Mouse (Mus musculus) cortical plate, adult 2 months (tissue): ENCODE measurements around the gene Sult1a1. TPM values are rescaled to one million over a fixed set of nuclear protein-coding genes. Genes with fewer than 3 reads are reported as not detected.
A peak's percentile ranks its signal among the peaks of the same experiment; 100 is the strongest.

Experiments used
- H3K27ac ChIP-seq: fragments of 200-500 bp; 2 replicates; pipeline ENCODE4 v1.5.1; 2012; ENCODE audit warnings: low read length, control low read depth, inconsistent platforms; ENCODE audit not compliant: insufficient read depth
- H3K4me1 ChIP-seq: fragments of 200-500 bp; 2 replicates; pipeline ENCODE4 v1.6.1; 2011; ENCODE audit warnings: low read length; ENCODE audit not compliant: control insufficient read depth, insufficient read depth
- H3K4me3 ChIP-seq: fragments of 200-500 bp; 2 replicates; pipeline ENCODE4 v1.5.1; 2011; ENCODE audit warnings: mild to moderate bottlenecking, low read length, control low read depth; ENCODE audit not compliant: insufficient read depth
- CTCF ChIP-seq: fragments of 200-500 bp; IDR thresholded peaks from 2 replicates; pipeline ENCODE4 v1.5.1; 2011; ENCODE audit warnings: mild to moderate bottlenecking, control low read depth, low read length; ENCODE audit not compliant: insufficient read depth; ENCODE audit errors: extremely low read depth
- POLR2A ChIP-seq: fragments of 200-500 bp; IDR thresholded peaks from 2 replicates; pipeline ENCODE4 v1.6.1; 2011; ENCODE audit warnings: mild to moderate bottlenecking, low read length, control low read depth; ENCODE audit not compliant: insufficient read depth; ENCODE audit errors: extremely low read depth
- polyA plus RNA-seq: library from polyadenylated mRNA; depleted of rRNA; stranded (reverse); fragments of >200 nt; gene quantifications from 2 replicates; pipeline ENCODE4 v1.2.3, GENCODE M21; 2012; rRNA removed

The Sult1a1 gene
- 14.1 and 16.5 TPM in 2 replicates for polyA plus RNA-seq

DNA sequence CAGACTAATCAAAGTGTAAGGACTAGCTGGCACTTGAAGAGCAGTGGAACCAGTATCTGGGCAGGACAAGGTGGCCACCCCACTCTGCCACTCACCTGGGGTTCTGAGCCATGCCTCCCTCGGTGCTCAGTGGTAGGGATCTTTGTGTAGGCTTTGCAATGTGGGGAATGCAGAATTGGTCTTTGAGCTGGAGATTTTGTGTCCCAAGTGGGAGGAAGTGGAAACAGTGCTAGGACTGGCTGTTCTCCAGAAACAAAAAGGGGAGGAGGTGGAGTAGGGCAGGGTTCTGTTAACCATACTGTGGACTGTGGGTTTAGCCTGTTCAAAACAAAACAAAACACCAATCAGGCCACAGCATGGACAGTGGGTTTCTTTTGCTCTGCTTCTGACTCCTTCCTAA is at the start of gene Sult1a1:
Gene Sult1a1, minus strand, starts transcription at position 226 of the 400 bp plus-strand sequence.
- TF ChIP-seq CTCF (no peak), POLR2A (peak; percentile 60)
- Histone ChIP-seq H3K4me3 (peak within 1 kb of the TSS; percentile 10), H3K4me1 (peaks cover 3% of the 10 kb centered on the region), H3K27ac (peak within 1 kb of the TSS; percentile 49)

- Histone ChIP-seq H3K4me3 (no peak overlapping the region), H3K4me1 (no peaks in the 10 kb centered on the region), H3K27ac (no peak overlapping the region)
- no peak for TF ChIP-seq POLR2A
- TF ChIP-seq CTCF, result no peak
These were observed 49.4 kb upstream of the Sult1a1 start for GRCm38 (mm10) chr7:126725667-126726066.

DNA sequence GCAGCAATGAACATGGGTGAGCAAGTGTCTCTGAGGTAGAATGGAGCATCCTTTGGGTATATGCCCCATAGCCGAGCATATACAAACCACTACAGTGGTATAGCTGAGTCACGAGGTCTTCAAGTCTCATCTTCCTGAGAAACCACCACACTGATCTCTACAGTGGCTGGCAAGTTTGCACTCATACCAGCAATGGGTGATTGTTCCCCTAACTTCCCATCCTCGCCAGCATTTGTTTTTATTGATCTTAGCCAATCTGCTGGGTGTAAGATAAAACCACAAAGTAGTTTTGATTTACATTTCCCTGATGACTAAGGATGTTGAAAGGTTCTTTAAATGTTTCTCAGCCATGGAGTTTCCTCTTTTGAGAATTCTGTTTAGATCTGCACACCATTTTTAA is 48.8 kb upstream of the Sult1a1 start:
- no peak overlapping the region for H3K27ac ChIP-seq
- no peak for TF ChIP-seq CTCF
- TF ChIP-seq POLR2A, result no peak
- H3K4me1 ChIP-seq, result no peaks in the 10 kb centered on the region
- H3K4me3 ChIP-seq, result no peak overlapping the region

DNA sequence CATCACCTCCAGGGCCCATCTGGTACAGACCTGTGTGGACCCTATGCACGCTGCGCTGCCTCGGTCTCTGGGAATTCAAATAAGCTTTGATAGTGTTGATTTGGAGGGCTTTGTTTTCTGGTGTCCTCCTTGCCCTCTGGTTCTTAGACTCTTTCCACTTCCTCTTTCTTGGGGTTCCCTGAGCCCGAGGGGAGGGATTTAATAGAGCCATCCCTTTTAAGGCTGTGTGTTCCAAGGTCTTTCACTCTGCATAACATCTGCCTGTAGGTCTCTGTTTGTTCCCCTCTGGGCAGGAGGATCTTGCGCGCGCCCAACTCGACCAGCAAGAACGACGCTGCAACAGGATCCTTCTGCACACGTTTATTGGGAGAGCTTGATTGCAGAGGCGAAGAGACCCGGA is 45.4 kb upstream of the Sult1a1 start:
- no peak overlapping the region for H3K4me3 ChIP-seq
- no peaks in the 10 kb centered on the region for H3K4me1 ChIP-seq
- no peak for TF ChIP-seq CTCF
- no peak for TF ChIP-seq POLR2A
- no peak overlapping the region for H3K27ac ChIP-seq

DNA sequence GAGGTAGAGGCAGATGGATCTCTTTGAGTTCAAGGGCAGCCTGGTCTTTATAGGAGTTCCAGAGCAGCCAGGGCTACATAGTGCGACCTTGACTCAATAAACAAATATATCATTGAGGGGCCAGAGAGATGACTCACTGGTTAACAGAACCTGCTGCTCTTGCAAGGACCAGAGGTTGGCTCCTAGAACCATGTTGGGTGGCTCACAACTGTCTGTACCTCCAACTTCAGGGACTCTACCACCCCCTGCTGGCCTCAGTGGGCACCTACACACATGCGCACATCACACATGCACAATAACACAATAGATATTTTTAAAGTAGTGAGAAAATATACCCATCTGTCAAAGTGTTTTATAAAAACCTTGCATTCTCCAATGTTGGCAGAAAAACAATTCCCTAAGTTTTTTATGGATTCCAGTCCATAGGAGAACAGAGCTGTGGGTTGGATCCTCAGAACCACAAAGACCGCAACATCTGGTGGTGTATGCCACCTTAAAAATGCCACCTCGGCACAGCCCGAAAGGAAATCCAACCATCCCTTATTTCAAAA is 42.6 kb upstream of the Sult1a1 start:
- TF ChIP-seq POLR2A (no peak), CTCF (peak; percentile 47; the same call in 1 of the 2 replicates)
- peaks cover 3% of the 10 kb centered on the region for H3K4me1 ChIP-seq

GRCm38 (mm10) chr7:126717566-126717965 is 41.3 kb upstream of the Sult1a1 start:
- TF ChIP-seq POLR2A, result no peak
- TF ChIP-seq CTCF, result no peak
- no peak overlapping the region for H3K27ac ChIP-seq
- peaks cover 3% of the 10 kb centered on the region for H3K4me1 ChIP-seq
- no peak overlapping the region for H3K4me3 ChIP-seq

More for the DNA sequence above, 42.6 kb upstream of the Sult1a1 start:
- no peak overlapping the region for H3K27ac ChIP-seq
- no peak overlapping the region for H3K4me3 ChIP-seq

DNA sequence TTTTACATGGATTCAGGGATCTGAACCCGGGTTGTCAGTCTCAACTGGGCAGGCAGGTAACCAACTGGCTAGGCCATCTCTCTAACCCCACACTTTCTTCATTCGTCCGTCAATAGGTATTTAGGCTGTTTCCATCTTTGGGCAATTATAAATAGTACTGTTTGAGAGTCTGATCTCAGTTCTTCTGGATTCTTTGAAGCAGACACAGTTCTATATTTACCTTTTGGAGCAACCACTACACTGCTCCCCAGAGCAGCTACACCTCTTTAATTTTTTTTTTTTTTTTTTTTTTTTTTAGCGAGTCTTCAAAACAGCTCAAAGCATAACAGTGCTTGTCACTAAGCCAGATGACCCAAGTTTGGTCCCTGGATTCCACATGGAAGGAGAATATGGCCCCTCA is 39.4 kb upstream of the Sult1a1 start:
- TF ChIP-seq CTCF, result no peak

GRCm38 (mm10) chr7:126711910-126712309 is 35.7 kb upstream of the Sult1a1 start:
- H3K4me3 ChIP-seq, result no peak overlapping the region
- no peak overlapping the region for H3K27ac ChIP-seq
- TF ChIP-seq POLR2A, result no peak
- peaks cover 3% of the 10 kb centered on the region for H3K4me1 ChIP-seq

More for the DNA sequence above, 39.4 kb upstream of the Sult1a1 start:
- H3K27ac ChIP-seq, result no peak overlapping the region
- H3K4me1 ChIP-seq, result peaks cover 3% of the 10 kb centered on the region
- H3K4me3 ChIP-seq, result no peak overlapping the region

DNA sequence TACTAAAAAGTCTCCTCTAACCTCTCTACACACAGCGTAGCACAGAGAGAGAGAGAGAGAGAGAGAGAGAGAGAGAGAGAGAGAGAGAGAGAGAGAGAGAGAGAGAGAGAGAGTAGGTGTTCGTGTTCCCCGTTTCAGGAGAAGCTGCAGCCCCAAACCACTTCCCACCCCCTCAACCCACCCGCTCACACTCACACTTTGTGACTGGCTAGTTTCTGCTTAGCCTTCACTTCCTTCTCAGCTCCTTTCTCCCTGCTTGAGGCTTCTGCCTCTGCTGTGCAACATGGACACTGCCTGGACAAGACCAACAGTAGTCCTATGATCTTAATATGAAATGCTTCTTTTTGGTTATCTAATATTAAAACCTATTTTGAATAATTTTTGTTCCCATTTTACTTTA is 34.0 kb upstream of the Sult1a1 start:
- TF ChIP-seq CTCF (no peak), POLR2A (no peak)
- Histone ChIP-seq H3K4me3 (no peak overlapping the region), H3K27ac (no peak overlapping the region)

GRCm38 (mm10) chr7:126708175-126708952 is 32.1 kb upstream of the Sult1a1 start:
- TF ChIP-seq CTCF (no peak), POLR2A (no peak)
- no peak overlapping the region for H3K27ac ChIP-seq
- no peaks in the 10 kb centered on the region for H3K4me1 ChIP-seq
- no peak overlapping the region for H3K4me3 ChIP-seq

More for the DNA sequence above, 34.0 kb upstream of the Sult1a1 start:
- no peaks in the 10 kb centered on the region; the same call in 1 of the 2 replicates for H3K4me1 ChIP-seq
